Mouse (Mus musculus) kidney, postnatal 0 days (tissue): Measurements from ENCODE around the gene Pym1. TPM values are rescaled to one million over a fixed set of nuclear protein-coding genes. Genes with fewer than 3 reads are reported as not detected.
A peak's percentile ranks its signal among the peaks of the same experiment; 100 is the strongest.

Experiments used
- ATAC-seq: fragments of 200-750 bp; cut with Nextera tagmentation; replicated peaks from 2 replicates; pipeline ENCODE4 v1.8.0; 2017; ENCODE audit warnings: low read depth, moderate number of reproducible peaks, moderate TSS enrichment, moderate library complexity; ENCODE audit not compliant: low FRiP score
- DNase-seq: peaks from one replicate; pipeline ENCODE4 v3.0.0-alpha.2; 2016; ENCODE audit warnings: low spot score
- H3K27ac ChIP-seq: fragments of 300-500 bp; sonication (generic); 2 replicates; pipeline ENCODE4 v1.5.1; 2014; ENCODE audit warnings: mild to moderate bottlenecking
- H3K27me3 ChIP-seq: fragments of 300-500 bp; sonication (generic); 2 replicates; pipeline ENCODE4 v1.6.1; 2014; ENCODE audit warnings: low read length, mixed read lengths; ENCODE audit not compliant: insufficient read depth
- H3K36me3 ChIP-seq: fragments of 300-500 bp; sonication (generic); 2 replicates; pipeline ENCODE4 v1.6.1; 2014; ENCODE audit warnings: low read length, mixed read lengths; ENCODE audit not compliant: insufficient read depth
- H3K4me1 ChIP-seq: fragments of 300-500 bp; sonication (generic); replicated peaks from 2 replicates; pipeline ENCODE4 v1.6.1; 2014; ENCODE audit warnings: antibody characterized with exemption, low read length, mixed read lengths; ENCODE audit not compliant: insufficient read depth
- H3K4me2 ChIP-seq: fragments of 300-500 bp; sonication (generic); 2 replicates; pipeline ENCODE4 v1.6.1; 2014; ENCODE audit warnings: mild to moderate bottlenecking, low read length, moderate library complexity, mixed read lengths
- H3K4me3 ChIP-seq: fragments of 300-500 bp; sonication (generic); replicated peaks from 2 replicates; pipeline ENCODE4 v1.5.1; 2014; ENCODE audit warnings: low read depth, low read length
- H3K9ac ChIP-seq: fragments of 300-500 bp; sonication (generic); 2 replicates; pipeline ENCODE4 v1.6.1; 2014; ENCODE audit warnings: low read depth, low read length
- H3K9me3 ChIP-seq: fragments of 300-500 bp; sonication (generic); replicated peaks from 2 replicates; pipeline ENCODE4 v1.6.1; 2016; ENCODE audit warnings: low read length, inconsistent platforms, mixed read lengths
- CTCF ChIP-seq: IDR thresholded peaks from 2 replicates; pipeline ENCODE4 v1.5.1; 2016; ENCODE audit warnings: antibody characterized with exemption, low read depth, mild to moderate bottlenecking, moderate library complexity
- WGBS: fragments of 180-500 bp; shearing (Covaris S2); extraction: QIAGEN DNeasy Blood & Tissue Kit; methylation state at CpG from one replicate; pipeline ENCODE4 v1.1.7; 2014; 5-methylcytosine and 5-hydroxymethylcytosine counted together
- polyA plus RNA-seq: library from polyadenylated mRNA; unstranded; fragments of >200 nt; fragmentation: Nextera tagmentation; extraction: Ambion mirVana; gene quantifications from 2 replicates; pipeline ENCODE4 v1.2.1, GENCODE M21; 2015

Gene Pym1
- polyA plus RNA-seq, 1 experiment from 2014 or later = 35.0 TPM

- H3K4me3 ChIP-seq = peak overlapping the region; percentile 73
- 23% methylated on average over 8 of the region's 8 CpGs for WGBS
- TF ChIP-seq CTCF = no peak
- DNase-seq (peak; percentile 3), ATAC-seq (no peak)
- H3K9ac ChIP-seq = peak overlapping the region; percentile 72
- H3K27ac ChIP-seq = peak overlapping the region; percentile 77; the same call in 1 of the 2 replicates
- peaks cover 27% of the 10 kb centered on the region for H3K4me1 ChIP-seq
- no peaks in the 10 kb centered on the region for H3K27me3 ChIP-seq
- H3K9me3 ChIP-seq = no peaks in the 10 kb centered on the region
- H3K4me2 ChIP-seq = peak overlapping the region; percentile 98
- H3K36me3 ChIP-seq = no peaks in the 10 kb centered on the region
These were observed 3.5 kb upstream of the Pym1 start for GRCm38 (mm10) chr10:128744211-128744610.

GRCm38 (mm10) chr10:128744680-128745601, 2.7 kb upstream of the Pym1 start, which contains the start of gene Dgka:
Gene Dgka, minus strand, starts transcription at chr10:128744855.
- peak within 1 kb of the TSS; percentile 77 for H3K27ac ChIP-seq
- ATAC-seq = no peak
- WGBS = 26% methylated on average over 18 of the region's 18 CpGs

GRCm38 (mm10) chr10:128745946-128746613, 1.6 kb upstream of the Pym1 start:
- Histone ChIP-seq H3K27ac (no peak overlapping the region), H3K36me3 (no peaks in the 10 kb centered on the region), H3K4me2 (no peak overlapping the region), H3K27me3 (no peaks in the 10 kb centered on the region), H3K9ac (no peak overlapping the region), H3K4me3 (no peak overlapping the region), H3K9me3 (no peaks in the 10 kb centered on the region), H3K4me1 (peaks cover 28% of the 10 kb centered on the region)
- no peak for ATAC-seq
- no peak for TF ChIP-seq CTCF
- no peak for DNase-seq
- WGBS = 92% methylated on average over 10 of the region's 10 CpGs

More at GRCm38 (mm10) chr10:128744680-128745601, 2.7 kb upstream of the Pym1 start, which contains the start of gene Dgka:
- Histone ChIP-seq H3K9me3 (no peaks in the 10 kb centered on the region), H3K4me1 (peaks cover 28% of the 10 kb centered on the region), H3K4me3 (peak within 1 kb of the TSS; percentile 73), H3K9ac (peak within 1 kb of the TSS; percentile 72), H3K4me2 (peak within 1 kb of the TSS; percentile 98), H3K27me3 (no peaks in the 10 kb centered on the region), H3K36me3 (no peaks in the 10 kb centered on the region)
- peak; percentile 82 for DNase-seq
- peak; percentile 65 for TF ChIP-seq CTCF

GRCm38 (mm10) chr10:128746972-128747645, 580 bp upstream of the Pym1 start:
- Histone ChIP-seq H3K4me2 (peak overlapping the region; percentile 85), H3K9ac (peak overlapping the region; percentile 79), H3K4me3 (peak overlapping the region; percentile 72), H3K27me3 (no peaks in the 10 kb centered on the region), H3K36me3 (no peaks in the 10 kb centered on the region), H3K27ac (peak overlapping the region; percentile 99), H3K4me1 (peaks cover 28% of the 10 kb centered on the region), H3K9me3 (no peaks in the 10 kb centered on the region)
- WGBS = 41% methylated on average over 9 of the region's 9 CpGs
- no peak for DNase-seq
- ATAC-seq = no peak
- TF ChIP-seq CTCF = no peak

GRCm38 (mm10) chr10:128748252-128748864, 669 bp downstream of the Pym1 start:
- peak; percentile 56; the same call in 1 of the 2 replicates for TF ChIP-seq CTCF
- H3K4me2 ChIP-seq = peak overlapping the region; percentile 85
- H3K27ac ChIP-seq = peak overlapping the region; percentile 99
- under 1% methylated on average over 37 of the region's 37 CpGs for WGBS
- H3K9me3 ChIP-seq = no peaks in the 10 kb centered on the region
- H3K9ac ChIP-seq = peak overlapping the region; percentile 79
- peak overlapping the region; percentile 72 for H3K4me3 ChIP-seq
- DNase-seq = peak; percentile 95
- peaks cover 19% of the 10 kb centered on the region for H3K4me1 ChIP-seq
- H3K36me3 ChIP-seq = no peaks in the 10 kb centered on the region
- peak; percentile 86 for ATAC-seq
- no peaks in the 10 kb centered on the region for H3K27me3 ChIP-seq
